In genomic region chr4:123898696-123899095, GRCm38 (mm10) we compare ENCODE assay signal across 10 mouse cellular contexts. TPM values are rescaled to one million over a fixed set of nuclear protein-coding genes. Genes with fewer than 3 reads are reported as not detected.
DNase-seq lines count a peak whose midpoint lies in the region; ATAC-seq and TF ChIP-seq lines count a peak whose summit lies in the region.
"Had no signal": no experiment of that assay in that cellular context is flagged by ENCODE, and none has a peak within 500 bp of the region (broad histone marks: within the 10 kb centered on the region; RNA-seq: fewer than 3 reads in every experiment).

No protein-coding gene starts in this region.

- no peak overlapping the region for H3K4me2 ChIP-seq in intestine, postnatal 0 days (replicated peaks; ENCODE audit: low read depth)
- H3K4me2 ChIP-seq in intestine, embryonic 16.5 days (ENCODE audit: low read depth, low read length), result no peak overlapping the region
- H3K4me2 ChIP-seq in forebrain, embryonic 16.5 days (ENCODE audit: low read length), result no peak overlapping the region
- H3K4me2 ChIP-seq: liver, embryonic 13.5 days had no signal

- ATAC-seq in intestine, postnatal 0 days, result no peak
- no peak for ATAC-seq in intestine, embryonic 16.5 days
- peak; percentile 71 for ATAC-seq in CD4-positive, CD25-positive, alpha-beta regulatory T cell, adult 4 months
- ATAC-seq in inflammation-experienced regulatory T-cells, adult 6 months, result peak; percentile 65
- no peak for ATAC-seq in forebrain, embryonic 16.5 days

- no peaks in the 10 kb centered on the region for H3K36me3 ChIP-seq in intestine, postnatal 0 days (ENCODE audit: control insufficient read depth, insufficient read depth)
- no peaks in the 10 kb centered on the region for H3K36me3 ChIP-seq in intestine, embryonic 16.5 days (ENCODE audit: control insufficient read depth, insufficient read depth, low read length)
- no peaks in the 10 kb centered on the region for H3K36me3 ChIP-seq in forebrain, embryonic 16.5 days (ENCODE audit: control insufficient read depth, insufficient read depth)
- H3K36me3 ChIP-seq: liver, embryonic 13.5 days had no signal

- TF ChIP-seq CTCF in intestine, postnatal 0 days (IDR thresholded peaks at IDR 0.05; ENCODE audit: low read depth), result peak; percentile 82

- H3K9me3 ChIP-seq in intestine, postnatal 0 days (ENCODE audit: control insufficient read depth), result no peaks in the 10 kb centered on the region
- no peaks in the 10 kb centered on the region for H3K9me3 ChIP-seq in intestine, embryonic 16.5 days (ENCODE audit: control insufficient read depth, low read length)
- H3K9me3 ChIP-seq in forebrain, embryonic 16.5 days (ENCODE audit: control insufficient read depth, low read length), result no peaks in the 10 kb centered on the region
- H3K9me3 ChIP-seq: liver, embryonic 13.5 days had no signal

- no peak overlapping the region for H3K9ac ChIP-seq in intestine, postnatal 0 days (ENCODE audit: low read depth, low read length)
- no peak overlapping the region for H3K9ac ChIP-seq in intestine, embryonic 16.5 days (ENCODE audit: low read depth, low read length)
- H3K9ac ChIP-seq in forebrain, embryonic 16.5 days (replicated peaks; ENCODE audit: low read depth, low read length), result no peak overlapping the region
- H3K9ac ChIP-seq: liver, embryonic 13.5 days had no signal

- H3K4me3 ChIP-seq in intestine, postnatal 0 days (ENCODE audit: low read depth, low read length), result no peak overlapping the region
- no peak overlapping the region for H3K4me3 ChIP-seq in intestine, embryonic 16.5 days (ENCODE audit: low read length)
- no peak overlapping the region for H3K4me3 ChIP-seq in forebrain, embryonic 16.5 days (replicated peaks; ENCODE audit: low read length)
- H3K4me3 ChIP-seq: liver, embryonic 13.5 days had no signal

- no peaks in the 10 kb centered on the region for H3K27me3 ChIP-seq in intestine, postnatal 0 days (replicated peaks; ENCODE audit: control insufficient read depth, insufficient read depth, low read length)
- no peaks in the 10 kb centered on the region for H3K27me3 ChIP-seq in intestine, embryonic 16.5 days (replicated peaks; ENCODE audit: control insufficient read depth, insufficient read depth, low read length)
- no peaks in the 10 kb centered on the region for H3K27me3 ChIP-seq in forebrain, embryonic 16.5 days (replicated peaks; ENCODE audit: control insufficient read depth, insufficient read depth, low read length)

- peak; percentile 43 for DNase-seq in 416B (ENCODE audit: low read depth)
- peak; percentile 55 for DNase-seq in cerebellum, adult 9-10 months
- peak; percentile 76 for DNase-seq in naive thymus-derived CD4-positive, alpha-beta T cell, adult 2 months (ENCODE audit: low read depth)
- DNase-seq: liver, embryonic 13.5 days had no signal

- no peaks in the 10 kb centered on the region for H3K4me1 ChIP-seq in intestine, postnatal 0 days (replicated peaks; ENCODE audit: control insufficient read depth, insufficient read depth, low read length)
- H3K4me1 ChIP-seq in intestine, embryonic 16.5 days (ENCODE audit: control insufficient read depth, insufficient read depth, low read length), result peaks cover 3% of the 10 kb centered on the region; the same call in 1 of the 2 replicates
- no peaks in the 10 kb centered on the region for H3K4me1 ChIP-seq in forebrain, embryonic 16.5 days (replicated peaks; ENCODE audit: control insufficient read depth, insufficient read depth, low read length)

- no peak overlapping the region for H3K27ac ChIP-seq in intestine, postnatal 0 days (ENCODE audit: low read depth, low read length)
- H3K27ac ChIP-seq in intestine, embryonic 16.5 days (ENCODE audit: low read length), result no peak overlapping the region
- H3K27ac ChIP-seq in forebrain, embryonic 16.5 days (ENCODE audit: low read length), result no peak overlapping the region
- H3K27ac ChIP-seq: liver, embryonic 13.5 days had no signal

- 12% methylated on average over 5 of the region's 5 CpGs for WGBS in intestine, postnatal 0 days
- 15% methylated on average over 5 of the region's 5 CpGs for WGBS in intestine, embryonic 16.5 days
- 5% methylated on average over 5 of the region's 5 CpGs for WGBS in forebrain, embryonic 16.5 days

RNA-seq across cellular contexts. Expression of gene Mycbp, which starts 5.9 kb away (rescaled TPM):
- 81.1 and 82.5 TPM in 2 replicates for polyA plus RNA-seq in intestine, postnatal 0 days (2015; fragmentation: Nextera tagmentation; extraction: Ambion mirVana)
- 98.0 and 99.7 TPM in 2 replicates for polyA plus RNA-seq in intestine, embryonic 16.5 days (2015; fragmentation: Nextera tagmentation; extraction: Ambion mirVana)
- polyA plus RNA-seq in CD4-positive, CD25-positive, alpha-beta regulatory T cell, adult 4 months (2017; shearing (Covaris generic)), result 10 to 100 TPM; 13.7 to 14.9 TPM
- polyA plus RNA-seq in inflammation-experienced regulatory T-cells, adult 6 months (2017; shearing (Covaris generic)), result 10 to 100 TPM in 2 of 3 experiments, 1 to 10 TPM in 1; 9.4 to 37.5 (median 17.5) TPM
- polyA plus RNA-seq in forebrain, embryonic 16.5 days (2015; fragmentation: Nextera tagmentation; extraction: Ambion mirVana), result 34.1 and 38.8 TPM in 2 replicates

RNA-seq across cellular contexts. Expression of gene Rragc, which starts 18.6 kb away (rescaled TPM):
- polyA plus RNA-seq in intestine, postnatal 0 days (2015; fragmentation: Nextera tagmentation; extraction: Ambion mirVana), result 49.5 and 54.1 TPM in 2 replicates
- 52.2 and 52.5 TPM in 2 replicates for polyA plus RNA-seq in intestine, embryonic 16.5 days (2015; fragmentation: Nextera tagmentation; extraction: Ambion mirVana)
- polyA plus RNA-seq in CD4-positive, CD25-positive, alpha-beta regulatory T cell, adult 4 months (2017; shearing (Covaris generic)), result 1 to 10 TPM; 4.6 to 7.7 TPM
- 1 to 10 TPM; 6.8 to 9.8 (median 7.8) TPM for polyA plus RNA-seq in inflammation-experienced regulatory T-cells, adult 6 months (2017; shearing (Covaris generic))
- 44.7 and 54.8 TPM in 2 replicates for polyA plus RNA-seq in forebrain, embryonic 16.5 days (2015; fragmentation: Nextera tagmentation; extraction: Ambion mirVana)

RNA-seq across cellular contexts. Expression of gene 4930535I16Rik, which starts 19.1 kb away (rescaled TPM):
- not detected in 2 replicates for polyA plus RNA-seq in intestine, postnatal 0 days (2015; fragmentation: Nextera tagmentation; extraction: Ambion mirVana)
- not detected in 2 replicates for polyA plus RNA-seq in intestine, embryonic 16.5 days (2015; fragmentation: Nextera tagmentation; extraction: Ambion mirVana)
- polyA plus RNA-seq in CD4-positive, CD25-positive, alpha-beta regulatory T cell, adult 4 months (2017; shearing (Covaris generic)), result not detected
- polyA plus RNA-seq in inflammation-experienced regulatory T-cells, adult 6 months (2017; shearing (Covaris generic)), result not detected
- not detected in 2 replicates for polyA plus RNA-seq in forebrain, embryonic 16.5 days (2015; fragmentation: Nextera tagmentation; extraction: Ambion mirVana)
- polyA plus RNA-seq: liver, embryonic 13.5 days; stomach, embryonic 14.5 days had no signal

RNA-seq across cellular contexts. Expression of gene 4933427I04Rik, which starts 39.2 kb away (rescaled TPM):
- polyA plus RNA-seq in intestine, postnatal 0 days (2015; fragmentation: Nextera tagmentation; extraction: Ambion mirVana), result not detected in 2 replicates
- polyA plus RNA-seq in intestine, embryonic 16.5 days (2015; fragmentation: Nextera tagmentation; extraction: Ambion mirVana), result not detected in 2 replicates
- polyA plus RNA-seq in CD4-positive, CD25-positive, alpha-beta regulatory T cell, adult 4 months (2017; shearing (Covaris generic)), result not detected
- polyA plus RNA-seq in inflammation-experienced regulatory T-cells, adult 6 months (2017; shearing (Covaris generic)), result not detected
- polyA plus RNA-seq in forebrain, embryonic 16.5 days (2015; fragmentation: Nextera tagmentation; extraction: Ambion mirVana), result 0.09 and 0.25 TPM in 2 replicates
- polyA plus RNA-seq: liver, embryonic 13.5 days had no signal

Comparison
In these comparisons a context has a peak if more than half of its experiments do, and no peak if none do; other contexts are left out.
1. ATAC-seq: peak in CD4-positive, CD25-positive, alpha-beta regulatory T cell, adult 4 months (single experiment) and inflammation-experienced regulatory T-cells, adult 6 months (single experiment); none in intestine, postnatal 0 days (single experiment), intestine, embryonic 16.5 days (single experiment) and forebrain, embryonic 16.5 days (single experiment).
2. Peak in every context shown above with its lines, with median percentiles within 50 percentile points of each other: DNase-seq.